Mouse (Mus musculus): ENCODE data around the gene Gm20388.

Gene Gm20388

GRCm38 (mm10) chr8:121201651-121202050 lies 1291.0 kb downstream of the Gm20388 start:
- DNase-seq: no peak

GRCm38 (mm10) chr8:121203612-121204376 lies 1293.2 kb downstream of the Gm20388 start:
- no peak for DNase-seq

- no peak for DNase-seq
Observed at GRCm38 (mm10) chr8:121207171-121207570, 1296.5 kb downstream of the Gm20388 start.

- no peak for DNase-seq
Observed at GRCm38 (mm10) chr8:121210627-121211026, 1300.0 kb downstream of the Gm20388 start.

- DNase-seq: no peak
Observed at GRCm38 (mm10) chr8:121213236-121213635, 1302.6 kb downstream of the Gm20388 start.

- no peak for DNase-seq
Observed at GRCm38 (mm10) chr8:121213651-121214050, 1303.0 kb downstream of the Gm20388 start.

GRCm38 (mm10) chr8:121214975-121215374 lies 1304.3 kb downstream of the Gm20388 start:
- no peak for DNase-seq

- DNase-seq: no peak
Observed at GRCm38 (mm10) chr8:121216441-121216949, 1305.9 kb downstream of the Gm20388 start.

GRCm38 (mm10) chr8:121218486-121218885 lies 1307.8 kb downstream of the Gm20388 start:
- no peak for DNase-seq

- no peak for DNase-seq
Observed at GRCm38 (mm10) chr8:121220103-121220899, 1309.7 kb downstream of the Gm20388 start.

GRCm38 (mm10) chr8:121224709-121225108 lies 1314.1 kb downstream of the Gm20388 start:
- no peak for DNase-seq

- no peak for DNase-seq
Observed at GRCm38 (mm10) chr8:121227756-121228155, 1317.1 kb downstream of the Gm20388 start.

GRCm38 (mm10) chr8:121228892-121229291 lies 1318.3 kb downstream of the Gm20388 start:
- DNase-seq: no peak

- no peak for DNase-seq
Observed at GRCm38 (mm10) chr8:121229550-121229949, 1318.9 kb downstream of the Gm20388 start.

- DNase-seq: no peak
Observed at GRCm38 (mm10) chr8:121233196-121233595, 1322.6 kb downstream of the Gm20388 start.

- DNase-seq: no peak
Observed at GRCm38 (mm10) chr8:121234915-121235314, 1324.3 kb downstream of the Gm20388 start.

- DNase-seq: no peak
Observed at GRCm38 (mm10) chr8:121239640-121240039, 1329.0 kb downstream of the Gm20388 start.

- no peak for DNase-seq
Observed at GRCm38 (mm10) chr8:121241761-121242552, 1331.3 kb downstream of the Gm20388 start.

- DNase-seq: no peak
Observed at GRCm38 (mm10) chr8:121242671-121243070, 1332.0 kb downstream of the Gm20388 start.

GRCm38 (mm10) chr8:121248823-121249222 lies 1338.2 kb downstream of the Gm20388 start:
- DNase-seq: no peak

- no peak for DNase-seq
Observed at GRCm38 (mm10) chr8:121249433-121249832, 1338.8 kb downstream of the Gm20388 start.

GRCm38 (mm10) chr8:121251089-121251488 lies 1340.4 kb downstream of the Gm20388 start:
- no peak for DNase-seq

GRCm38 (mm10) chr8:121255727-121256265 lies 1345.2 kb downstream of the Gm20388 start:
- DNase-seq: no peak
